13 mouse cellular contexts compared by ENCODE assay signal in the genomic region with DNA sequence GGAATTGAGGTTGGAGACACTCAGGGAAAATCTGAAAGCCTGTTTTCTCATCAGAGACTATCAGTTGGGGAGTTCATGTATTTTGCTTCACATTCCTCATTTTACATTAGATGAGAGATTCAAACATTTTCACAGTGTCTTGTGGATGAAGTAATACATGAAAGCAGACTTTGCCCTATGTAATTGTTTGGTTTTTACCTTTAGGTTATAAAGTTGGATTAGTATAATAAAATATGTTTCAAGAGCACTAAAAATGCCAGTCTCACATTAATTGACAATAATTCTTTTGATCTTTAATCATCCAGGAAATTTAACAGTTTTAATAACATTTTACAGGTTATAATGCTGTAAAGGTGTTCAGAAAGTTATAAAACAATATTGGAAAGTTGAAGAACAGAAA.
"Had no signal": no experiment of that assay in that cellular context is flagged by ENCODE, and none has a peak within 500 bp of the region (broad histone marks: within the 10 kb centered on the region; RNA-seq: fewer than 3 reads in every experiment).

No protein-coding gene starts in this region.

- H3K27me3 ChIP-seq: embryonic facial prominence, embryonic 12.5 days; embryonic facial prominence, embryonic 13.5 days; embryonic facial prominence, embryonic 15.5 days; forebrain, embryonic 13.5 days; forebrain, embryonic 15.5 days had no signal

- ATAC-seq: forebrain, embryonic 13.5 days; forebrain, embryonic 14.5 days; forebrain, embryonic 15.5 days; forebrain, embryonic 16.5 days; forebrain, postnatal 0 days had no signal

- H3K36me3 ChIP-seq: embryonic facial prominence, embryonic 10.5 days; embryonic facial prominence, embryonic 12.5 days; embryonic facial prominence, embryonic 13.5 days; embryonic facial prominence, embryonic 15.5 days; forebrain, embryonic 10.5 days; forebrain, embryonic 15.5 days had no signal

- H3K4me2 ChIP-seq: embryonic facial prominence, embryonic 12.5 days; embryonic facial prominence, embryonic 13.5 days; embryonic facial prominence, embryonic 15.5 days; forebrain, embryonic 13.5 days; forebrain, embryonic 15.5 days had no signal

- H3K9ac ChIP-seq: embryonic facial prominence, embryonic 12.5 days; embryonic facial prominence, embryonic 13.5 days; embryonic facial prominence, embryonic 15.5 days; forebrain, embryonic 13.5 days; forebrain, embryonic 15.5 days; forebrain, postnatal 0 days had no signal

- H3K4me3 ChIP-seq: embryonic facial prominence, embryonic 10.5 days; embryonic facial prominence, embryonic 12.5 days; embryonic facial prominence, embryonic 13.5 days; embryonic facial prominence, embryonic 15.5 days; erythroblast, embryonic 14.5 days; forebrain, embryonic 10.5 days; forebrain, embryonic 13.5 days; forebrain, embryonic 15.5 days; gastrocnemius, adult 2 months; heart, adult 2 months had no signal

- H3K9me3 ChIP-seq: embryonic facial prominence, embryonic 10.5 days; embryonic facial prominence, embryonic 12.5 days; embryonic facial prominence, embryonic 13.5 days; embryonic facial prominence, embryonic 15.5 days; forebrain, embryonic 10.5 days; forebrain, embryonic 13.5 days; forebrain, embryonic 15.5 days had no signal

- H3K4me1 ChIP-seq: embryonic facial prominence, embryonic 10.5 days; embryonic facial prominence, embryonic 12.5 days; embryonic facial prominence, embryonic 13.5 days; embryonic facial prominence, embryonic 15.5 days; forebrain, embryonic 10.5 days; forebrain, embryonic 13.5 days; forebrain, embryonic 15.5 days had no signal

- H3K27ac ChIP-seq: embryonic facial prominence, embryonic 10.5 days; embryonic facial prominence, embryonic 12.5 days; embryonic facial prominence, embryonic 13.5 days; embryonic facial prominence, embryonic 15.5 days; forebrain, embryonic 10.5 days; forebrain, embryonic 13.5 days; forebrain, embryonic 15.5 days; gastrocnemius, adult 2 months; heart, adult 2 months had no signal
